Mouse (Mus musculus) kidney, adult 8-10 months (tissue): ENCODE measurements at regions not wholly inside any gene's neighbourhood (a gene's known extent, or its start where the extent isn't known, plus 50 kb on each side); places are given as distances from the start of the nearest gene placed in this dataset.

Experiments used
- DNase-seq, 2 experiments: peaks; one replicate each; pipeline ENCODE4 v3.0.0; 2022

DNA sequence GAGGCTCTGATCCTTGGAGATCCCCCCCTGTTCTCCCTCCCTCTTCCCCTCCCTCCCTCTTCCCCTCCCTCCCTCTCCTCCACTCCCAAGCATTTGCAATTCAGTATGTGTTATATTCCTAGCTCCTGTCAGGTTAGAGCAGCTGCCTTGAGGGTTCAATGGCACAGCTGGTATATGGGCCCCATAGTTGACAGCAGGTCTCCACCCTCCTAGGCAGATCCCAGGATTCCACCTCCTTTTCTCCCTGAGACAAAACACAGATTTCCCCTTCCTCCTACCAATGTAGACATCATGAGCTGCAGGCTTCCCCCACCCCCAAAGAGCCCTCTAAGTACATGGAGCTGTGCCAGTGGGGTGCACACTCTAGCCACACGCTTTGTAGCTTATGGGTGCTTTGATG is 137.8 kb downstream of the Unc5cl start:
- DNase-seq = no peak

GRCm38 (mm10) chr17:48595418-48595963 is 140.8 kb downstream of the Unc5cl start:
- no peak for DNase-seq

DNA sequence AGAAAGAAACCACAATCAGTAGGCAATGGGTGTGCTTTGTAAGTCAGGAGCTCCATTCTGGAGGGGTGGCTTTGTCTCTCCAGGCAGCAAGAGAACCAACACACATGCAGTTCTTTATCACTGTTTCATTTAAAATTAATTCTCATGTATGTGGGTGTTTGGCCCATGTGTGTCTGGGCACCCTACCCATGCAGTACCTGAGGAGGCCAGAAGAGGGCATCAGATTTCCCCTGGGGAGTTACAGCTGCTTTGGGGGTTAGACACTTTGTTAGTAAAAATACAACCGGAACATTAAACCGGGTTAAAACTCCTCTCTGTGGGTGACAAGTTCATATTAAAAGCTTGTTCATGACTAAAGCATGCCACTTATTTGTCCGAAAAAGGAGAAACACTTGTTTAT is 141.7 kb downstream of the Unc5cl start:
- DNase-seq = peak in 1 of 2 experiments; percentile 24

DNA sequence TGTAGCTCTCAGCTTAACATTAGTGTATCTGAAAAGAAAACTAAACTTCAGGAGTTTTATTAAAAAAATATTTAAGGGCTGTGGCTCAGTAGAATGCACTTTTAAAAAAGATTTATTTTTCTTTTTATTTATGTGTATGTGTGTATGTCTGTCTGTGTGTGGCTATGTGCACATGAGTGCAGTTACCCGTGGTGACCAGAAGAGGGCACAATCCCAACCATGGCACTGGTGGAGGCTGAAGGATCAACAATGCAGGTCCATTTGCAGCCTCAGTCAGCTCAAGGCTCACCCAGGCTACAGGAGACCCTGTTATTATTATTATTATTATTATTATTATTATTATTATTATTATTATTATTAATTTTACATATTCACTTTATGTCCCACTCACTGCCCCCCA is 142.6 kb downstream of the Unc5cl start:
- DNase-seq = no peak

GRCm38 (mm10) chr17:48598471-48599141 is 143.9 kb downstream of the Unc5cl start:
- peak; percentile 42 to 53 for DNase-seq

DNA sequence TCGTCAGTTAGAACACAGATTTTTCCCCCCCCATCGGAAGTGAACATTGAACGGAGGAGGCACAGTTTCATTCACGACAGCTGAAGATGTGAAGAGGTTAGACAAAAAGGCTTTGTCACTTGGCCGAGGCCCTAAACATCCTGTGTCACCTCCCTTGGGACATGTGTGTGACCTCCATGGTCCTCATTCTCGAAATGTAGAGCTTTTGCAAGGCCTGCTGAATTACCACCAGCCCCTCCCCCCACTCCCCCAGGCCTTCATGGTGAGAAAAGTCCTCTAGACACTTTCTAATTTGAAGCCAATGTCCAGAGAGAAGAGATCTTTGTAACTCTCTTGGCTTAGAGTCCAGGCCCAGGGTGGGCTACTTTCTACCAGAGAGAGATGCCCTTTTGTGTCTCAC is 145.5 kb downstream of the Unc5cl start:
- no peak for DNase-seq

DNA sequence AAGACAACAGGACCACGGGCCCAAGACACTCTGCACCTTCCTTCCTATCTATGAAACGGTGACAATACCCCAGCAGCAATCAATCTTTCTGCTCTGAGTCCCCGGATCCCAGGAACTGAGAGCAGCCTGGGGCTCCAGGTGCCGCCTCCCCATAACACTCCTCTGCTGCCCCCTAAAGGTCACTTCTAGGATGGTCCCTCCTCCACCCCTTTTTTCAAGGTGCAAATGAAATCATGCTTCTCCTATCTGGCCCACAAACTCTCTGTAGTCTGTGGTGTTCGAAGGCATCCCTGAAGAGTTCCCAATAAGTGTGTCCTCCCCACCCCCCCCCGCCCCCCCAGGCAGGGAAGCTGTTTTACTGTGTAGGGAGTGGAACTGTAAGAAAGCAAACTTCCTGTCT is 147.9 kb downstream of the Unc5cl start:
- peak; percentile 41 to 64 for DNase-seq

DNA sequence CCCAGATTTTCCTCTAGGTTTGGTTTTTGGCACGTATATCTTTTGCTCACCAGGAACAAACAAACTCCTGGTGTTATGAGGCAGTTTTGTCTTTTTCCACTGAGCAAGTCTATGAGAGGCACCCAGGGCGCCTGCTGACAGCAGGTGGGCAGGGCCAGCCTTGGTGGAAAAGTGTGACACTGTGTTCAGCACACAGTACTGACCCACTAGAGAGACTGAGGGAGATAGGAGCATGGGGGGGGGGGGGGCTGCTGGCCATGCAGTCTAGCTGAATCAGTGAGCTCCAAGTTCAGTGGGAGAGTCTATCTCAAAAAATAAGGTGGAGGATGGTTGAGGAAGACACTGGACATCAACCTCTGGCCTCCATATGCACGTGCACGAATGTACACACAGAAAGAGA is 152.1 kb downstream of the Unc5cl start:
- DNase-seq = no peak

DNA sequence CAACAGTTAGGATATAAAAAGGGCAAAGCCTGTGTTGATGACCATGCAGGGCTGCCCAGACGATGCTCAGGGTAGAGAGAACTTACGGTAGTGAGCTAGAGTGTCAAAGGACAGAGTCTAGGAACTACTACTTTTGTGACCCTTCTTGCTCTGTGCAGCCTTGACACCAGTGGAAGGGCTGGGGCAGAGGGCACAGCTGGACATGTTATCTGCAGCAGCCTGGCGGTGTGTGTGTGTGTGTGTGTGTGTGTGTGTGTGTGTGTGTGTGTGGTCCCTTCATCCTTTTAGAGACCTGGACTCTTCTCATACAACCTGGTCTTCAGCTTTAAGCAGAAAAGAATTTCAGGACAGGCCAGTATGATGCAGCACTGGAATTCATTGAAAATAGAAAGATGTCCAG is 153.6 kb downstream of the Unc5cl start:
- DNase-seq = no peak

DNA sequence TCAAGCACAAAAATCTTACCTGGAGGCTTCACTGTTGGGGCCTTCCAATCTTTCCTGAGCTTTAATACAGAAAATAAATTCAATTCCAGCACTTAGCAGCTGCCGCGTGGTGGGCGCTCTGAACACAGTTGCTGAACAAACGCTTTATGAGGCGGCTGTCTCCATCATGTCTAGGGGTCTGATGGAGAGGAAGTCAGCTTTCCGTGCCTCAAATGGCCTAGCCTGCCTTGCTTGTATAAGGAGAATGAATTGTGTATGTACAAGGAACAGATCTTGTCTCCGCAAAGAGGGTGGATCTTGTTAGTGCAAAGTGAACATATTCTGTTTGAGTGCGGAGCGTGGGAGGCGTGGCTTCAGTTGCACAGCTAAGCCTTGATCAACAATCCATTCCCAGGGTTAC is 155.4 kb downstream of the Unc5cl start:
- DNase-seq = no peak

GRCm38 (mm10) chr17:48610806-48611205 is 156.1 kb downstream of the Unc5cl start:
- DNase-seq = no peak

GRCm38 (mm10) chr17:48613491-48613890 is 158.8 kb downstream of the Unc5cl start:
- no peak for DNase-seq

GRCm38 (mm10) chr17:48615248-48615647 is 160.5 kb downstream of the Unc5cl start:
- DNase-seq = no peak

GRCm38 (mm10) chr17:48616205-48616604 is 161.5 kb downstream of the Unc5cl start:
- no peak for DNase-seq

DNA sequence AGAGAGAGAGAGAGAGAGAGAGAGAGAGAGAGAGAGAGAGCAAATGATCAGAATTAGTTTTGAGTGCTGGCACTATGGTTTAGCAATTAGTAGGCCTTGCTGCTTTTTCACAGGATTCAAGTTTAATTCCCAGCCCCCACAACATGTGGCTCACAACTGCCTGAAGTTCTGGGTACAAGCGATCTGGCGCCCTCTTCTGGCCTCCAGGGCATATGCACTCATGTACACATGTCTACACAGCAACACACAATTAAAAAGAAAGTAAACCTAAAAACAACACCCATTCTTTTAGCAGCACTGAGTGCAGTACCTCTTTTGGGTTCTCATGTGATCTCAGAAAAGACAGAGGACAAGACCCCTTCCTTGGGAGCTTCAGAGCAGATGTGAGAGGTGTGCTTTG is 166.2 kb downstream of the Unc5cl start:
- DNase-seq = no peak

DNA sequence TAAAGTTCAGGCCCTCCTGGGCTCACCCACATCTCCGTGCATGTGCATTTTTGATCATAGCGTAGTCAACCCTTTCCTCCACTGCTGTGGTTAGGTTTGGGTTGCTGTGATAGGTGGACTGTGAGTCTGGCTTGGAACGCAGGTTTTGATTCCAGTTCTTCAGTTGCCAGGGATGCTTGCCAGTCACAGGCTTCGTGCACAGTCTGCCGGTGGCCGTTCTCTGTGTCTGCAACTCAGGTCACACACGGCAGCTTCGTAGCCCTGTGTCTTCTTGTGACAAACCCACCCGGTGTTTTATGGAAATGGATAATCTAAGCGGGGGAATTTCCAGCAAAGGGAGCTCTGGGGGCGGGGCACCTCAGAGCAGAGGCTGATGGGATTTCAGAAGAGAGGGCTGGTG is 167.0 kb downstream of the Unc5cl start:
- no peak for DNase-seq

DNA sequence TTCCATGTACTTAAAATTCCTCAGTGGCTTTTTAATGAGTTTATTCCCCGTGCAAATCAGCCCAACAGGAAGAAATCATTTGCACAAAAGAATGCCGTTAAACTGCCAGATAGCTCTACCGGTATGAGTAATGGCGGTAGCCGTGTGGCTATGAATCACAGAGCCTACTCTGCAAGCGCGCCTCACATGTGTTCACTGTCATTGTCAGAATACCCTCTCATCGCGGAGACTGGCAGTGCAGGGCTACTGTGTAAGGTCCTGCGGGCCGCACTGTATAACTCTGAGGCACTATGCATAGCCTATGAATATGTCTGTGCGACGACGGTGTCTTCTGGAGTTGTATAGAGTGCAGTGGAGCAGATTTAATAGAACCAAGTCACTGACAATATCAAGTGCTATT is 170.2 kb downstream of the Unc5cl start:
- no peak for DNase-seq

DNA sequence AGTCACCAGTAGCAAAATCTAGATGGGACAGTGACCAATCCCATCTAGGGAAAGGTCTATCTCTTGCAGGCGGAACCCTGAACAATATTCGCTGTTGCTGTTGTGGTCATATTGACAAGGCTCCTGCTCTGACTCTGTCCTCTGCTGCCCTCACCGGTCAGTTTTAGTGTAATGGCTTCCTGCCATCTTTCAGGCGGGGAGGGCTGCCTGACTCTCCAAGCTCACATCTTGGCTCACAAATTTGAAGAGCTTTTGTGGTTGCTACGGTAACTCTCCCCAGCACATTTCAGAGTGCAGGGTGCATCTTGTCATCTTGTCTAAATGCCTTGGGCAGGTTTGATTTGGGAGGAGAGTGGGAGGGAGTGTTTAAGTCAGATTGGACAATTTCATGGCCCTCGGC is 171.3 kb downstream of the Unc5cl start:
- no peak for DNase-seq

DNA sequence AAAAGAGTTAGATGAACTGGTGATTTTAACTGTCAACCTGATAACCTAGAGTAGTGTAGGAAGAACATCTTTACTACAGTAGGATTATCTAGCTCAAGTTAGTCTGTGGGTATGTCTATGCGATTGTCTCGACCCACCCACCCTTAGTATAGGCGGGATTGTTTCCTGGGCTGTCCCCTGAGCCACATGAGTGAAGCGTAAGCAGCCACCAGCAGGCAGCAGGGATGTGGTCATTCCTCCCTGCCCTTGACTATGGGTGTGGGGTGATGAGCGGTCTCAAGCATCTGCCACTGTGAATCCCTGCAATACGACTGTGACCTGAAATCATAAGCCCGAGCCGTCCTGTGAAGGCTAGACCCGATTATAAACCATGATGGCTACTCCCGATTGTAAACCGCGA is 184.9 kb downstream of the Unc5cl start:
- DNase-seq = no peak

DNA sequence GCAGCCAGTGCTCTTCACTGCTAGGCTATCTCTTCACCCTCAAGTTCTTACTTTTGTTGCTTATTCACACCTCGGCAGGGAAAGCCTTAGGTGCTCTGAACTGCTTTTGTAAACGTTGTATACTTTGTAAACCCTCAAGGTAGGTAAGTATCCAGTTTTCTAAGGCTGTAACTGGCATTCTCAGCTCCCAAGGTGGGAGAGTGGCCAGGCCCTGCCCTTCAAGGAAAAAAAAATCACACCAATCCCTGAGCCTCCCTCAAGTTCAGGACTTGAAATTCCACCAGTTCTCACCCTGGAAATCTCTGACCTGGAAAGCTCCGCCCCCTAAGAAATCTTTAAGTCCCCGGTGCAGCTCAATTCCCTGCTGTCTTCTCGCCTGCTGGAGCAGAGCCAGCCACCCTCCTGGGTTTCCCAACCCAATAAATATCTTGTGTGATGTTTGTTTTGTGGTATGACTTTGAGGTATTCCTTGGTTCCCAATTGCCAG is 188.9 kb downstream of the Unc5cl start:
- DNase-seq = no peak

DNA sequence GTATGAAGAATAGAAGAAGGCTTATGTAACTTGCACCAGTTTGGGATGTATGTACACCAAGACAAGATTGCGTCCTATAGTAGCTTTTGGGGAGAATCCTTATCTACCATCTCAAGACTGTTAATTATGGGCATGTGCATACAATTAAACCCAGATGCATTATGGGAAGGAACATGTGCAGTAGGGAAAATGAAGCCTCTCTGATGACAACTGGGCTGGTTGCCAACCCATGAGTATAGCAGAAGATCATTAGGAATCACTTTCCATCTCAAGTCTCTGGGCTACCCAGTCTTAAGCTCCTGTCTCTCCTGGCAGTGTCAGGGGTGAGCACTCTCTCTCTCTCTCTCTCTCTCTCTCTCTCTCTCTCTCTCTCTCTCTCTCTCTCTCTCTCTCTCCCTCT is 190.4 kb downstream of the Unc5cl start:
- no peak for DNase-seq

- DNase-seq = no peak
These were observed 192.0 kb downstream of the Unc5cl start for GRCm38 (mm10) chr17:48646626-48647195.

DNA sequence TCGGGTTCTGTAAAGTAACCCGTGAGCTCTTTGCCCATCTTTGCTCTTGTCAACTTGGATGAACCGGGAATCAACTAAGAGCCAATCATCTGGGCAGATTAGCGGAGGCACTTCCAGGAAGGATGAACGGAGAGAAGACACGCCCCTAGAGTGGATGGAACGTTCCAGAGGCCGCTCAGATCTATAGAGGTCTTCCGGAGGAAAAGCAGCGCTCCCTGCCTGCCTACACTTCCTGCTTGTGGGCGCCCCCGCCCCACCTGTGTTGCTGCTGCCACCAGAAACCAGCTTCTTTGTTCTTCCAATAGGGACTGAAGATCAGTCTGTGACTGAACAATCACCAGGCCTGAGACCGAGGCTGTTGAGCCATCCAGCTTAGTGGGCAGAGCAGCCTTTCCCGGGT is 192.7 kb downstream of the Unc5cl start:
- no peak for DNase-seq

DNA sequence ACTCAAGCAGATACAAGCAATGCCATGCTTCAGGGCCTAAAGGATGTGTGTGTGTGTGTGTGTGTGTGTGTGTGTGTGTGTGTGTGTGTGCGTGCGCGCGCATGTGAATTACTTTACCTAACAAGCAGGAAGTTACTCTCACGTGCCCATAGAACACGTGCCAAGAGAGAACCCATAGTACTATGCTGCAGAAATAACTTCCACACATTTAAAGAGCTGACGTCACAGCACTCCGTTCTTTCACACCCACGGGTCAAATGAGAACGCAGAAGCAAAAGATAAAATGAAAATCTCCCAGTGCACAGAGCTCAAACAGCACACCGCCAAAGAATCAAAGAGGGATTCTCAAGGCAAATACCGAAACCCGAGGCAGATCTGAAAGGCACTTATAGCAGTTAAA is 195.9 kb downstream of the Unc5cl start:
- DNase-seq = no peak

- DNase-seq = no peak
These were observed 218.0 kb downstream of the Unc5cl start for GRCm38 (mm10) chr17:48672749-48673148.
